Comparison of ENCODE assay signal across 14 mouse cellular contexts in the genomic region with DNA sequence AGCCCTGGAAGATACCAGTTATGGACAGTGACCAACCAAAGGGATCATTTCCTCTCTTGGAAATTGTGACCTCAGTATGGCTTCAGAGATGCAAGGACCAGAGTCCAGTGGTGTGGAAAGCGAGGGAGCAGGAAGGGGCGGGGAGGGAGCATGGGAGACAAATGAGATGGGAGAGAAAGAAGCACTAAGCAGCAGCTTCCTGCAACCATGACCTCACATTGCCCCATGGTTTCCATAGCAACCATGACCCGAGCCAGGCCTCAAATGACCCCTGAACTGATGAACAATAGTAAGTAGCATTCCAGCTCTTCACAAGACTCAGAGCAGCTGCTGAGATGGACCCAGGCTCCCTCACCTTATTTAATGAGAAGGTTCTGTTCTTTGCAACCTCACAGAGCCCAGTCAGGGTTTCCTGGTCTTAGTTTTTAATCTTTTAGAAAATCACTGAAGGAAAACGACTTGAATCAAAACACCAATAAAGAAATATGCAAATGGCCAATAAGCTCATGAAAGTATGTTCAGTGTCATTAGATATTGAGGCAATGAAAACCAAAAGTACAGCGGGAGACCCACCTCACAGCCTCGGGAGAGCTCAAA. TPM values are rescaled to one million over a fixed set of nuclear protein-coding genes. Genes with fewer than 3 reads are reported as not detected.
DNase-seq lines count a peak whose midpoint lies in the region; ATAC-seq and TF ChIP-seq lines count a peak whose summit lies in the region.
"Had no signal": no experiment of that assay in that cellular context is flagged by ENCODE, and none has a peak within 500 bp of the region (broad histone marks: within the 10 kb centered on the region; RNA-seq: fewer than 3 reads in every experiment).

No protein-coding gene starts in this region.

- no peak for TF ChIP-seq CTCF in lung, postnatal 0 days (IDR thresholded peaks at IDR 0.05)

- no peaks in the 10 kb centered on the region for H3K27me3 ChIP-seq in lung, postnatal 0 days (replicated peaks; ENCODE audit: insufficient read depth, low read length)
- H3K27me3 ChIP-seq in embryonic facial prominence, embryonic 12.5 days: no peaks in the 10 kb centered on the region
- H3K27me3 ChIP-seq: neural tube, embryonic 13.5 days had no signal

- 47% methylated on average over 6 of the region's 6 CpGs for WGBS in lung, postnatal 0 days
- WGBS in embryonic facial prominence, embryonic 12.5 days: 41% methylated on average over 6 of the region's 6 CpGs

- H3K9ac ChIP-seq in lung, postnatal 0 days (replicated peaks; ENCODE audit: low read depth): no peak overlapping the region
- no peak overlapping the region for H3K9ac ChIP-seq in embryonic facial prominence, embryonic 12.5 days
- H3K9ac ChIP-seq: neural tube, embryonic 13.5 days had no signal

- no peaks in the 10 kb centered on the region for H3K36me3 ChIP-seq in lung, postnatal 0 days (ENCODE audit: insufficient read depth, low read length)
- H3K36me3 ChIP-seq in embryonic facial prominence, embryonic 12.5 days: no peaks in the 10 kb centered on the region
- H3K36me3 ChIP-seq: neural tube, embryonic 13.5 days had no signal

- H3K4me3 ChIP-seq in lung, postnatal 0 days (ENCODE audit: low read depth, low read length): no peak overlapping the region
- no peak overlapping the region for H3K4me3 ChIP-seq in embryonic facial prominence, embryonic 12.5 days
- H3K4me3 ChIP-seq: neural tube, embryonic 13.5 days had no signal

- intact Hi-C loops in left cerebral cortex, postnatal 4 days (cut with DNase I): loop anchor here (10.0 kb wide), 1 partner anchor 770 kb away; no protein-coding TSS in a partner anchor

- no peak for TF ChIP-seq EP300 in lung, postnatal 0 days (IDR thresholded peaks at IDR 0.05)

- H3K4me2 ChIP-seq in lung, postnatal 0 days (replicated peaks; ENCODE audit: low read depth, low read length): no peak overlapping the region
- no peak overlapping the region for H3K4me2 ChIP-seq in embryonic facial prominence, embryonic 12.5 days (replicated peaks)
- H3K4me2 ChIP-seq: neural tube, embryonic 13.5 days had no signal

- H3K27ac ChIP-seq in lung, postnatal 0 days (ENCODE audit: low read length): no peak overlapping the region
- no peak overlapping the region for H3K27ac ChIP-seq in embryonic facial prominence, embryonic 12.5 days
- H3K27ac ChIP-seq: neural tube, embryonic 13.5 days had no signal

- no peaks in the 10 kb centered on the region for H3K9me3 ChIP-seq in lung, postnatal 0 days (ENCODE audit: low read length)
- no peaks in the 10 kb centered on the region for H3K9me3 ChIP-seq in embryonic facial prominence, embryonic 12.5 days
- H3K9me3 ChIP-seq: neural tube, embryonic 13.5 days had no signal

- peak; percentile 10 for DNase-seq in gastrocnemius, postnatal 10 days
- DNase-seq in gastrocnemius, postnatal 4 days (ENCODE audit: low spot score in 2 of 2): no peak
- no peak for DNase-seq in lung, postnatal 0 days (ENCODE audit: low spot score)
- DNase-seq in lung, postnatal 25 days (ENCODE audit: low spot score): no peak
- DNase-seq in retina, embryonic 14.5 days (ENCODE audit: low spot score): peak; percentile 86
- no peak for DNase-seq in left cerebral cortex, postnatal 4 days
- DNase-seq: cerebellum, adult 2 months; thymus, postnatal 36 days had no signal

- H3K4me1 ChIP-seq in lung, postnatal 0 days (ENCODE audit: insufficient read depth, low read depth, low read length): no peaks in the 10 kb centered on the region
- H3K4me1 ChIP-seq in embryonic facial prominence, embryonic 12.5 days: no peaks in the 10 kb centered on the region

- ATAC-seq in lung, postnatal 0 days: peak; percentile 25; the same call in 1 of the 2 replicates
- peak; percentile 84; the same call in 1 of the 2 replicates for ATAC-seq in embryonic facial prominence, embryonic 12.5 days (ENCODE audit: insufficient number of reproducible peaks, insufficient read depth, low FRiP score, low TSS enrichment)
- ATAC-seq in erythroblast, adult 5-6 weeks (replicated peaks; ENCODE audit: low FRiP score, poor library complexity, severe bottlenecking): no peak

RNA-seq across cellular contexts. Expression of gene Agr3, which starts 31.0 kb away (rescaled TPM):
- total RNA-seq in gastrocnemius, postnatal 10 days (2021): not detected
- total RNA-seq in gastrocnemius, postnatal 4 days (2021): not detected
- 5.7 and 6.9 TPM in 2 replicates for polyA plus RNA-seq in lung, postnatal 0 days (2015; fragmentation: Nextera tagmentation; extraction: Ambion mirVana)
- polyA plus RNA-seq in embryonic facial prominence, embryonic 12.5 days (2016; fragmentation: Nextera tagmentation; extraction: Ambion mirVana): 0.76 and 1.9 TPM in 2 replicates
- total RNA-seq in erythroblast, adult 5-6 weeks (2015; ENCODE audit: low replicate concordance): not detected in 2 replicates
- not detected in 2 replicates for total RNA-seq in erythroblast, adult 5-6 weeks (2017; ENCODE audit: low replicate concordance)
- not detected for total RNA-seq in left cerebral cortex, postnatal 4 days (2021)
- total RNA-seq: gastrocnemius, adult 8-10 months; heart, postnatal 25 days had no signal
- polyA plus RNA-seq: cerebellum, adult 2 months; liver, embryonic 16.5 days; neural tube, embryonic 13.5 days had no signal

Comparison
In these comparisons a context has a peak if more than half of its experiments do, and no peak if none do; other contexts are left out.
1. DNase-seq: peak in gastrocnemius, postnatal 10 days (single experiment) and retina, embryonic 14.5 days (single experiment); none in gastrocnemius, postnatal 4 days (0 of 2), lung, postnatal 0 days (single experiment), lung, postnatal 25 days (single experiment) and left cerebral cortex, postnatal 4 days (single experiment).